ENCODE assay signal across 8 mouse cellular contexts in the genomic region with DNA sequence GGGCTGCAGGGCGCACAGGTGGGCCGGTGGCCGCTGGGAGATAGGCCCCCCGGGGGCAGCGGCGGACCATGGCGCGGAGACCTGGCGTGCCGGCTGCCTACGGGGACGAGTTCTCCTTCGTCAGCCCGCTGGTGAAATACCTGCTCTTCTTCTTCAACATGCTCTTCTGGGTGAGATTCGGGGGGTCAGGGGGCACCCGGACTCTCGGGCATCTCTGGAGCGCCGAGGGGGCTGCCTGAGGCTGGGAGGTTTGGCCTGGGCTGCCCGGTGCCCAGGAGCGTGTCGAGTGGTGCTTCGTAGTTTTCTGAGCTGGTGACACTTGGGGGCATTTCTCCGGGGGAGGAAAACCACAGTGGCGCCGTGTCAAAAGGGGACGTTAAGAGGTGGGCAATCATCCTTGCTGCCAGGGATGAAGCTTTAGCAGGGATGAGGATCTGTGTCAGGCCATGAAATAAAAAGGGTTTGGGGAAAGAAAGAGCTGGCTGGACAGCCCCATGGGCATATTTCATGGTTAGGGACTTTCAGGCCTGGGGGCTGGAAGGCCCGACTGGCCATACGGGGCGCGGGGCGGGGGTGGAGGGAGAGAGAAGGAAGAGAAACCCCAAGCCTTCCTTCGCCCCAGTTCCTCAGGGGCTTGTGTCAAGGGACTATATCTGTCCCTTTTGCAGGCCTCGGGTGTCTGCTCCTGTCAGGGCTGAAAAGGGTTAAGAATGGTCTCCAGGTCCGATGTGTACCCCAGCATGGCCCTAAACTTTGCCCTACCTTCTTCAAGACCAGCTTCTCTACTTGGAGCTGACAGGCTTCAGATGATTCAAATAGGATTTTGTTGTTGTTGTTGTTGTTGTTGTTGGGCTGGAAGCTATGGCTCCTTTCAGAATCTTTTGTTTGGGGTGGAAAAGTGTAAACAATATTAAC. TPM values are rescaled to one million over a fixed set of nuclear protein-coding genes. Genes with fewer than 3 reads are reported as not detected.
DNase-seq lines count a peak whose midpoint lies in the region; ATAC-seq and TF ChIP-seq lines count a peak whose summit lies in the region.

No protein-coding gene starts in this region.

- no peaks in the 10 kb centered on the region for H3K9me3 ChIP-seq in heart, embryonic 11.5 days (replicated peaks; ENCODE audit: control insufficient read depth, low read length)
- H3K9me3 ChIP-seq in E14TG2a.4 (ENCODE audit: low read length), result no peaks in the 10 kb centered on the region
- no peaks in the 10 kb centered on the region for H3K9me3 ChIP-seq in forebrain, embryonic 14.5 days (replicated peaks; ENCODE audit: control insufficient read depth, low read length)

- peaks cover 12% of the 10 kb centered on the region; the same call in 1 of the 2 replicates for H3K79me2 ChIP-seq in liver, adult 2 months (ENCODE audit: control insufficient read depth, insufficient read depth, low read length)

- no peak for ATAC-seq in heart, embryonic 11.5 days (replicated peaks; ENCODE audit: insufficient number of reproducible peaks, low FRiP score, low TSS enrichment)
- ATAC-seq in forebrain, embryonic 14.5 days, result peak; percentile 45

- H3K27ac ChIP-seq in heart, embryonic 11.5 days (ENCODE audit: low read depth, low read length), result peak overlapping the region; percentile 66; the same call in 1 of the 2 replicates
- H3K27ac ChIP-seq in forebrain, embryonic 14.5 days (ENCODE audit: low read depth, low read length), result no peak overlapping the region
- H3K27ac ChIP-seq in liver, adult 2 months (replicated peaks; ENCODE audit: insufficient read depth, low read depth, low read length), result peak overlapping the region; percentile 30

- H3K4me1 ChIP-seq in heart, embryonic 11.5 days (ENCODE audit: control insufficient read depth, insufficient read depth, low read length), result peaks cover 8% of the 10 kb centered on the region; the same call in 1 of the 2 replicates
- H3K4me1 ChIP-seq in E14TG2a.4 (replicated peaks; ENCODE audit: low read depth, low read length), result peaks cover 13% of the 10 kb centered on the region
- H3K4me1 ChIP-seq in forebrain, embryonic 14.5 days (ENCODE audit: control insufficient read depth, insufficient read depth, low read length), result peaks cover 5% of the 10 kb centered on the region; the same call in 1 of the 2 replicates
- H3K4me1 ChIP-seq in liver, adult 2 months (ENCODE audit: control insufficient read depth, insufficient read depth, low read length), result peaks cover 9% of the 10 kb centered on the region

- peak overlapping the region; percentile 90 for H3K9ac ChIP-seq in heart, embryonic 11.5 days (ENCODE audit: low read depth, low read length)
- H3K9ac ChIP-seq in forebrain, embryonic 14.5 days (ENCODE audit: low read length), result peak overlapping the region; percentile 79
- peak overlapping the region; percentile 90 for H3K9ac ChIP-seq in liver, adult 2 months (ENCODE audit: low read depth, low read length)

- no peak for TF ChIP-seq CTCF in E14TG2a.4 (conservative IDR thresholded peaks at IDR 0.05; ENCODE audit: low read length)
- no peak for TF ChIP-seq CTCF in liver, adult 2 months (IDR thresholded peaks at IDR 0.05; ENCODE audit: low read depth, low read length)

- DNase-seq in heart, postnatal 36 days, result no peak
- no peak for DNase-seq in forebrain, embryonic 14.5 days (ENCODE audit: low spot score)
- DNase-seq in liver, adult 2 months (ENCODE audit: extremely low read depth, low read depth, low spot score), result no peak
- no peak for DNase-seq in right cerebral cortex, postnatal 10 days (ENCODE audit: low spot score in 2 of 2)
- DNase-seq in frontal cortex, postnatal 10 days (ENCODE audit: low spot score in 2 of 2), result no peak
- DNase-seq in frontal cortex, adult 2 months (ENCODE audit: extremely low spot score in 1 of 2, low spot score in 1 of 2), result no peak

- H3K4me2 ChIP-seq in heart, embryonic 11.5 days, result peak overlapping the region; percentile 99
- H3K4me2 ChIP-seq in forebrain, embryonic 14.5 days (ENCODE audit: low read length), result peak overlapping the region; percentile 98

- TF ChIP-seq POLR2A in liver, adult 2 months (IDR thresholded peaks at IDR 0.05; ENCODE audit: extremely low read depth, insufficient read depth, low read length), result no peak

- peak overlapping the region; percentile 85 for H3K4me3 ChIP-seq in heart, embryonic 11.5 days (ENCODE audit: low read depth, low read length)
- H3K4me3 ChIP-seq in E14TG2a.4 (replicated peaks; ENCODE audit: low read length), result peak overlapping the region; percentile 90
- H3K4me3 ChIP-seq in forebrain, embryonic 14.5 days (ENCODE audit: low read depth, low read length), result peak overlapping the region; percentile 75
- peak overlapping the region; percentile 76 for H3K4me3 ChIP-seq in liver, adult 2 months (ENCODE audit: insufficient read depth, low read depth, low read length)

- no peaks in the 10 kb centered on the region for H3K36me3 ChIP-seq in heart, embryonic 11.5 days (ENCODE audit: control insufficient read depth, insufficient read depth, low read length)
- H3K36me3 ChIP-seq in E14TG2a.4 (ENCODE audit: insufficient read depth, low read length), result no peaks in the 10 kb centered on the region
- no peaks in the 10 kb centered on the region for H3K36me3 ChIP-seq in forebrain, embryonic 14.5 days (ENCODE audit: control insufficient read depth, insufficient read depth, low read length)
- H3K36me3 ChIP-seq in liver, adult 2 months (ENCODE audit: control insufficient read depth, insufficient read depth, low read length), result no peaks in the 10 kb centered on the region

- H3K27me3 ChIP-seq in heart, embryonic 11.5 days (ENCODE audit: control insufficient read depth, insufficient read depth, low read length), result peaks cover 19% of the 10 kb centered on the region
- H3K27me3 ChIP-seq in E14TG2a.4 (ENCODE audit: insufficient read depth, low read length), result peaks cover 53% of the 10 kb centered on the region
- no peaks in the 10 kb centered on the region; the same call in 1 of the 2 replicates for H3K27me3 ChIP-seq in forebrain, embryonic 14.5 days (replicated peaks; ENCODE audit: control insufficient read depth, insufficient read depth, low read length)
- no peaks in the 10 kb centered on the region for H3K27me3 ChIP-seq in liver, adult 2 months (ENCODE audit: control insufficient read depth, insufficient read depth, low read length)

- WGBS in heart, embryonic 11.5 days (ENCODE audit: insufficient replicate concordance), result 5% methylated on average over 34 of the region's 35 CpGs
- WGBS in forebrain, embryonic 14.5 days, result 1% methylated on average over 34 of the region's 35 CpGs
- 4% methylated on average over 35 of the region's 35 CpGs for WGBS in liver, adult 2 months

- intact Hi-C loops in heart, postnatal 36 days (cut with DNase I), result no loop called here

RNA-seq across cellular contexts. Expression of a gene that starts 0.6 kb away (rescaled TPM):
- 11.9 and 12.1 TPM in 2 replicates for polyA plus RNA-seq in heart, embryonic 11.5 days (2014; fragmentation: Nextera tagmentation; extraction: Ambion mirVana)
- total RNA-seq in heart, postnatal 36 days (2021), result 1 to 10 TPM; 1.2 to 1.5 TPM
- polyA plus RNA-seq in forebrain, embryonic 14.5 days (2014; fragmentation: Nextera tagmentation; extraction: Ambion mirVana), result 2.2 TPM in 2 replicates
- total RNA-seq in liver, adult 2 months (2014; rRNA removed), result 4.2 and 9.3 TPM in 2 replicates
- polyA plus RNA-seq in liver, adult 2 months (2012; rRNA removed), result 7.0 and 8.5 TPM in 2 replicates
- polyA plus RNA-seq in frontal cortex, adult 2 months (2012; rRNA removed), result 26.6 and 28.7 TPM in 2 replicates

RNA-seq across cellular contexts. Expression of a gene that starts 40.7 kb away (rescaled TPM):
- 21.8 and 22.4 TPM in 2 replicates for polyA plus RNA-seq in heart, embryonic 11.5 days (2014; fragmentation: Nextera tagmentation; extraction: Ambion mirVana)
- total RNA-seq in heart, postnatal 36 days (2021), result 10 to 100 TPM in 1 of 2 experiments, 1 to 10 TPM in 1; 9.0 to 10.0 TPM
- 9.7 and 10.4 TPM in 2 replicates for polyA plus RNA-seq in forebrain, embryonic 14.5 days (2014; fragmentation: Nextera tagmentation; extraction: Ambion mirVana)
- 4.1 and 5.0 TPM in 2 replicates for total RNA-seq in liver, adult 2 months (2014; rRNA removed)
- 6.7 and 10.5 TPM in 2 replicates for polyA plus RNA-seq in liver, adult 2 months (2012; rRNA removed)
- polyA plus RNA-seq in frontal cortex, adult 2 months (2012; rRNA removed), result 10.2 and 10.4 TPM in 2 replicates
